Mouse (Mus musculus): ENCODE data around the gene Lzts3. TPM values are rescaled to one million over a fixed set of nuclear protein-coding genes. Genes with fewer than 3 reads are reported as not detected.
A peak's percentile ranks its signal among the peaks of the same experiment; 100 is the strongest.

Lzts3 gene
- polyA plus RNA-seq, 1 experiment from 2014 or later: 8.4 TPM

DNA sequence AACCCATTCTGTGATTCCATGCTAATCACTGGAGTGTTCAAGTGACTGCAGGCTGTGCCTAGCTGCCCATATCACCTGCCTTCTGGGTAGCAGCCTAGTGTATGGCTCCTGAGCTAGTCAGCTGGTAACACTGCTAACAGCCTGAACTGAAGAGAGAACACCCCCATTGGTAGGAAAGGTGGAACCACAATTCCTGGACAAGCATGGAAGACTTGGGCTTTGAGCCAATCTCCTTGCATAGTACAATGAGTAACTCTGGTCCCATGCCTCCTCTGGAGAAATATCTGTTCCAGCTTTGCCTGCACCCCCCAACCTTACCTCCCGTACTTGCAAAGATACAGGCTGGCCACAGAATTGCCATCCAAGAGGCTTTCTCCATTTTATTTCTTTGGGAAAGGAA lies 10.2 kb downstream of the Lzts3 start:
- Histone ChIP-seq H3K9ac (ENCODE audit: low read length) (no peak overlapping the region), H3K4me2 (ENCODE audit: low read depth, low read length) (no peak overlapping the region), H3K27ac (ENCODE audit: low read length) (no peak overlapping the region), H3K4me3 (replicated peaks; ENCODE audit: low read length) (no peak overlapping the region), H3K4me1 (ENCODE audit: control insufficient read depth, insufficient read depth, low read length) (peaks cover 25% of the 10 kb centered on the region), H3K9me3 (replicated peaks; ENCODE audit: control insufficient read depth, low read length) (no peaks in the 10 kb centered on the region), H3K36me3 (ENCODE audit: control insufficient read depth, insufficient read depth, low read length) (no peaks in the 10 kb centered on the region), H3K27me3 (ENCODE audit: control insufficient read depth, insufficient read depth, low read length) (peaks cover 17% of the 10 kb centered on the region)
- WGBS: 77% methylated on average over 1 of the region's 1 CpGs
- ATAC-seq (ENCODE audit: insufficient read depth, low FRiP score): no peak

DNA sequence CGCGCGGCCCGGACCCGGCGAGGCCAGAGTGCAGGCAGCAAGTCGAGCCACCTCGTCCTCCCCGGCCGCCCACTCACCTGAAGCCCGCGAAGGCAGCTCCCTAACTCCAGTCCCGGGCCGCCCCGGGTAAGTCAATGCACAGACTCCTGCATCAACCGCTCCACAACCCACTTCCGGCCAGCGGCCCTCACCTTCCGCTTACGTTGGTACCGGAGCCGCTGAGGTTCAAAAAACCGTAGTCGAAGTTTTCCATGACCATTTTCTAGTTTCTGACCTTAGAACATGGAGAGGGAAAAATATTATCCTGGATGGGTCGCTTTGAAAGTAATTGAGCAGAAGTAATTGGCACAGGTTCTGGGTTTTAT lies 12.8 kb downstream of the Lzts3 start, which contains the start of the genes Fastkd5 and Ubox5:
Gene Fastkd5, minus strand, starts transcription at position 189 of the 365 bp plus-strand sequence.
Gene Ubox5, minus strand, starts transcription at position 200 of the 365 bp plus-strand sequence.
- H3K4me3 ChIP-seq (replicated peaks; ENCODE audit: low read length): peak within 1 kb of the TSS; percentile 96
- H3K27ac ChIP-seq (ENCODE audit: low read length): peak within 1 kb of the TSS; percentile 77
- H3K9ac ChIP-seq (ENCODE audit: low read length): peak within 1 kb of the TSS; percentile 96
- WGBS: under 1% methylated on average over 25 of the region's 25 CpGs
- peaks cover 5% of the 10 kb centered on the region; the same call in 1 of the 2 replicates for H3K36me3 ChIP-seq (ENCODE audit: control insufficient read depth, insufficient read depth, low read length)
- H3K27me3 ChIP-seq (ENCODE audit: control insufficient read depth, insufficient read depth, low read length): peaks cover 7% of the 10 kb centered on the region
- H3K4me1 ChIP-seq (ENCODE audit: control insufficient read depth, insufficient read depth, low read length): peaks cover 16% of the 10 kb centered on the region
- H3K4me2 ChIP-seq (ENCODE audit: low read depth, low read length): peak within 1 kb of the TSS; percentile 99
- no peaks in the 10 kb centered on the region for H3K9me3 ChIP-seq (replicated peaks; ENCODE audit: control insufficient read depth, low read length)
- peak; percentile 81 for ATAC-seq (ENCODE audit: insufficient read depth, low FRiP score)

DNA sequence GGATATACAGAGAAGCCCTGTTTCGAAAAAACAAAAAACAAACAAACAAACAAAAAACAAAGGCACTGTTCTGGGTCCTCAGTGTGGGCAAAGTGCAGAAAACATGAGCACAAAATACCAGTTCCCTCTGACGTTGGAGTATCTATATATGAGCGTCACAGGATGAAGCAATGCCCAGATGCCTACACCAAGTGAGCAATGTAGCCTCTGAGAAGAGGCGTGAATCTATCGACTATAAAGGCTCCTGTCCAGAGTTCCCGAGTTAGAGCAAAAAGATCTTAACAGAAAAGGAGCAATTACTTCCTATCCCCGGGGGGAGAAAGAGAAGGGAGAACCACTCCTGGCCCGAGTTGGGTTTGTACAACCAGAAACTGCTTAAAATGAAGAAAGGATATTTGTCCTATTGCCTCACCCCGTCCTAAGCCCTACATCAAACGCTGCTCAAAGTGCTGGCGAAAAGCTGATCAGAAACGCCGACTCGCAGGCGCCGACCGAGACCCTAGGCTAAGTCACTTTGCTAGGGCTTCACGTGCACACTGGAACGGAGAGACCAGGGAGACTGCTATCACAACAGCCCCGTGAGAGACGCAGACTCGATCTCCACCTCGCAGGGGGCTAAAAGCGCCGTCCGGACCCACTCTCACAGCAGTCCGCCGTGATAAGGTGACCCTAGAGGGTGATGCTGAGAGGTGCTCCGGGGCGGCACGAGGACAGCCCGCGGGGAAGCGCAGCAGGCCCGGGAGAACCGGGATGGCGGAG lies 13.3 kb downstream of the Lzts3 start:
- peak overlapping the region; percentile 96 for H3K4me3 ChIP-seq (replicated peaks; ENCODE audit: low read length)
- peaks cover 5% of the 10 kb centered on the region for H3K27me3 ChIP-seq (ENCODE audit: control insufficient read depth, insufficient read depth, low read length)
- WGBS: 2% methylated on average over 37 of the region's 37 CpGs
- H3K36me3 ChIP-seq (ENCODE audit: control insufficient read depth, insufficient read depth, low read length): peaks cover 6% of the 10 kb centered on the region; the same call in 1 of the 2 replicates
- ATAC-seq (ENCODE audit: insufficient read depth, low FRiP score): peak; percentile 52
- H3K4me1 ChIP-seq (ENCODE audit: control insufficient read depth, insufficient read depth, low read length): peaks cover 11% of the 10 kb centered on the region
- no peaks in the 10 kb centered on the region for H3K9me3 ChIP-seq (replicated peaks; ENCODE audit: control insufficient read depth, low read length)
- H3K9ac ChIP-seq (ENCODE audit: low read length): peak overlapping the region; percentile 96
- H3K27ac ChIP-seq (ENCODE audit: low read length): peak overlapping the region; percentile 77
- H3K4me2 ChIP-seq (ENCODE audit: low read depth, low read length): peak overlapping the region; percentile 99

DNA sequence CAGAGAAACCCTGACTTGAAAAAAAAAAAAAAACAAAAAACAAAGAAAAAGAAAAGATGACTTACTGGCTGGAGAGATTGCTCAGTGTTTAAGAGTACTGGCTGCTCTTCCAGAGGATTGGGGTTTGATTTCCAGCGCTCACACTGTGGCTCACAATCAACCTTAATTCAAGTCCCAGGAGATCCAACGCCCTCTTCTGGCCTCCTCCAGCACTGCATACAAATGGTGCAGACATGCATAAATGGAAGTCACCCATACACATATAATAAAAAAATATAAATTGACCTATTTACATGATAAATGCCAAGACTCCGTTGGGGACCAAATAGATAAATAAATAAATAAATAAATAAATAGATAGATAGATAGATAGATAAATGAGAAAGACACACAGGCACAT lies 14.2 kb downstream of the Lzts3 start:
- ATAC-seq (ENCODE audit: insufficient read depth, low FRiP score): no peak
- no peak overlapping the region for H3K4me3 ChIP-seq (replicated peaks; ENCODE audit: low read length)
- no peaks in the 10 kb centered on the region for H3K9me3 ChIP-seq (replicated peaks; ENCODE audit: control insufficient read depth, low read length)
- peaks cover 10% of the 10 kb centered on the region for H3K4me1 ChIP-seq (ENCODE audit: control insufficient read depth, insufficient read depth, low read length)
- WGBS: 53% methylated on average over 3 of the region's 3 CpGs
- no peak overlapping the region for H3K9ac ChIP-seq (ENCODE audit: low read length)
- H3K36me3 ChIP-seq (ENCODE audit: control insufficient read depth, insufficient read depth, low read length): peaks cover 6% of the 10 kb centered on the region; the same call in 1 of the 2 replicates
- no peaks in the 10 kb centered on the region for H3K27me3 ChIP-seq (ENCODE audit: control insufficient read depth, insufficient read depth, low read length)
- peak overlapping the region; percentile 99; the same call in 1 of the 2 replicates for H3K4me2 ChIP-seq (ENCODE audit: low read depth, low read length)
- no peak overlapping the region for H3K27ac ChIP-seq (ENCODE audit: low read length)

DNA sequence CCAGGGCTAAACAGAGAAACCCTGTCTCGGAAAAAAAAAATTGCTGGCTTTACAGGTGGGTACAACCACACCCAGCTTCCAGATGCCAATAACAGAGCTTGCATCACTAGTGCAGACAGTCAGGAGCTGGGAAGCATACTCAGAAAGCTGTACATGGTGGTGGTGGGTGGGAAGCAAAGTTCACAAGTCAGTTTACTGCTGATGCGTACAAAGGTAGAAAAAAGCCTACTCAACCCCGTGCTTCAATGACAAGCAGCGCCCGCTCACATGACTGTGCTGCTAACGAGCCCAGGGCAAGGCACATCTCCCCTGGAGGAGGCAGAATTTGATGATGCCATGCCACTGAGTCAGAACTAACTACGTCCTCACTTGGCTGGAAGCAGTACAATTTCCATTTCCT lies 23.6 kb downstream of the Lzts3 start:
- 93% methylated on average over 7 of the region's 7 CpGs for WGBS
- no peak overlapping the region for H3K4me3 ChIP-seq (replicated peaks; ENCODE audit: low read length)
- no peaks in the 10 kb centered on the region for H3K27me3 ChIP-seq (ENCODE audit: control insufficient read depth, insufficient read depth, low read length)
- ATAC-seq (ENCODE audit: insufficient read depth, low FRiP score): no peak
- H3K9ac ChIP-seq (ENCODE audit: low read length): no peak overlapping the region
- peaks cover 18% of the 10 kb centered on the region for H3K36me3 ChIP-seq (ENCODE audit: control insufficient read depth, insufficient read depth, low read length)
- no peak overlapping the region for H3K4me2 ChIP-seq (ENCODE audit: low read depth, low read length)
- no peaks in the 10 kb centered on the region for H3K9me3 ChIP-seq (replicated peaks; ENCODE audit: control insufficient read depth, low read length)
- no peak overlapping the region for H3K27ac ChIP-seq (ENCODE audit: low read length)
- H3K4me1 ChIP-seq (ENCODE audit: control insufficient read depth, insufficient read depth, low read length): no peaks in the 10 kb centered on the region

GRCm38 (mm10) chr2:130613091-130613490 lies 29.5 kb downstream of the Lzts3 start:
- Histone ChIP-seq H3K4me3 (replicated peaks; ENCODE audit: low read length) (no peak overlapping the region), H3K27me3 (ENCODE audit: control insufficient read depth, insufficient read depth, low read length) (no peaks in the 10 kb centered on the region), H3K9ac (ENCODE audit: low read length) (no peak overlapping the region), H3K27ac (ENCODE audit: low read length) (no peak overlapping the region), H3K4me2 (ENCODE audit: low read depth, low read length) (no peak overlapping the region), H3K4me1 (ENCODE audit: control insufficient read depth, insufficient read depth, low read length) (no peaks in the 10 kb centered on the region), H3K9me3 (replicated peaks; ENCODE audit: control insufficient read depth, low read length) (no peaks in the 10 kb centered on the region), H3K36me3 (ENCODE audit: control insufficient read depth, insufficient read depth, low read length) (peaks cover 8% of the 10 kb centered on the region)
- ATAC-seq (ENCODE audit: insufficient read depth, low FRiP score): no peak
- WGBS: 61% methylated on average over 3 of the region's 3 CpGs

GRCm38 (mm10) chr2:130602195-130602594 lies 40.4 kb downstream of the Lzts3 start:
- Histone ChIP-seq H3K27ac (ENCODE audit: low read length) (no peak overlapping the region), H3K36me3 (ENCODE audit: control insufficient read depth, insufficient read depth, low read length) (peaks cover 9% of the 10 kb centered on the region; the same call in 1 of the 2 replicates)
- 90% methylated on average over 4 of the region's 4 CpGs for WGBS

GRCm38 (mm10) chr2:130598399-130598798 lies 44.2 kb downstream of the Lzts3 start:
- no peaks in the 10 kb centered on the region for H3K4me1 ChIP-seq (ENCODE audit: control insufficient read depth, insufficient read depth, low read length)
- no peak overlapping the region for H3K9ac ChIP-seq (ENCODE audit: low read length)
- no peaks in the 10 kb centered on the region for H3K27me3 ChIP-seq (ENCODE audit: control insufficient read depth, insufficient read depth, low read length)
- H3K4me2 ChIP-seq (ENCODE audit: low read depth, low read length): no peak overlapping the region
- H3K9me3 ChIP-seq (replicated peaks; ENCODE audit: control insufficient read depth, low read length): no peaks in the 10 kb centered on the region
- ATAC-seq (ENCODE audit: insufficient read depth, low FRiP score): no peak
- peaks cover 9% of the 10 kb centered on the region; the same call in 1 of the 2 replicates for H3K36me3 ChIP-seq (ENCODE audit: control insufficient read depth, insufficient read depth, low read length)
- 70% methylated on average over 3 of the region's 3 CpGs for WGBS
- H3K4me3 ChIP-seq (replicated peaks; ENCODE audit: low read length): no peak overlapping the region
- no peak overlapping the region for H3K27ac ChIP-seq (ENCODE audit: low read length)

More at GRCm38 (mm10) chr2:130602195-130602594, 40.4 kb downstream of the Lzts3 start:
- ATAC-seq (ENCODE audit: insufficient read depth, low FRiP score): no peak
- H3K4me2 ChIP-seq (ENCODE audit: low read depth, low read length): no peak overlapping the region
- H3K9me3 ChIP-seq (replicated peaks; ENCODE audit: control insufficient read depth, low read length): no peaks in the 10 kb centered on the region
- H3K4me3 ChIP-seq (replicated peaks; ENCODE audit: low read length): no peak overlapping the region
- no peaks in the 10 kb centered on the region for H3K4me1 ChIP-seq (ENCODE audit: control insufficient read depth, insufficient read depth, low read length)
- no peaks in the 10 kb centered on the region for H3K27me3 ChIP-seq (ENCODE audit: control insufficient read depth, insufficient read depth, low read length)
- H3K9ac ChIP-seq (ENCODE audit: low read length): no peak overlapping the region

DNA sequence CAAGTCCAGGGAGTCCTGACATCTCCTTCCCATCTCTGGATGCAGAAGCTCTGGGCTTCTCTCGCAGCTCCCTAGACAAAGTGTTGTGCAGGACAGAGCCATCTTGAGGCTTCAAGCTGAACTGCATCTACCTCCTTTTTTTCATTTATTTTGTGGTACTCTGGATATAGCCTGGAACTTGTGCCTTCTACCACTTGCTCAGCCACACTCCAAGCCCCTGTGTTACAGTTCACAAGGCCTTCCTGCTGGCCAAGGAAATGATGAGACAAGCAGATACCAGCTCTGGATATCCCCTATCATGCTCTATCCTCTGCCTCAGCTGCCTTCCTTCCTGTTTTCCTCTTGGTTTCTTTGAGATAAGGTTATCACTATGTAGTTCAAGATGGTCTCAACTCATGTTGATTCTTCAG lies 45.0 kb downstream of the Lzts3 start:
- no peak overlapping the region for H3K4me2 ChIP-seq (ENCODE audit: low read depth, low read length)
- H3K27ac ChIP-seq (ENCODE audit: low read length): no peak overlapping the region
- ATAC-seq (ENCODE audit: insufficient read depth, low FRiP score): no peak
- H3K4me3 ChIP-seq (replicated peaks; ENCODE audit: low read length): no peak overlapping the region
- peaks cover 9% of the 10 kb centered on the region; the same call in 1 of the 2 replicates for H3K36me3 ChIP-seq (ENCODE audit: control insufficient read depth, insufficient read depth, low read length)
- 14% methylated on average over 1 of the region's 1 CpGs for WGBS
- H3K27me3 ChIP-seq (ENCODE audit: control insufficient read depth, insufficient read depth, low read length): no peaks in the 10 kb centered on the region
- no peaks in the 10 kb centered on the region for H3K9me3 ChIP-seq (replicated peaks; ENCODE audit: control insufficient read depth, low read length)
- H3K9ac ChIP-seq (ENCODE audit: low read length): no peak overlapping the region
- H3K4me1 ChIP-seq (ENCODE audit: control insufficient read depth, insufficient read depth, low read length): no peaks in the 10 kb centered on the region

Data from stomach, embryonic 16.5 days (tissue).